Mouse (Mus musculus) c-Kit-positive CD71-positive TER-119-negative erythroid progenitor cells, embryonic 14.5 days (primary cell): ENCODE measurements around the gene Mgat3.

Experiments used
- DNase-seq: peaks from one replicate; pipeline ENCODE4 v3.0.0-alpha.2; 2013; ENCODE audit warnings: low read depth

The Mgat3 gene

GRCm38 (mm10) chr15:80261100-80261499 is 87.6 kb downstream of the Mgat3 start:
- no peak for DNase-seq

GRCm38 (mm10) chr15:80263610-80264575 is 90.4 kb downstream of the Mgat3 start, which contains the start of gene Rps19bp1:
Gene Rps19bp1, minus strand, starts transcription at chr15:80264315.
- DNase-seq = peak; percentile 92
